Mouse (Mus musculus): ENCODE results near the gene Cpne9.
"Not testable (repeated sequence)": the region's sequence is repeated elsewhere in the genome, so short reads cannot be mapped to it uniquely, and the experiment has no call there.

- TF ChIP-seq CTCF, POLR2A (IDR thresholded peaks at IDR 0.05; ENCODE audit: insufficient read depth, low read depth, low read length): not testable (repeated sequence)
Measured at GRCm38 (mm10) chr6:113332734-113333133, 50.6 kb downstream of the Cpne9 start.

All from olfactory bulb, adult 2 months (tissue).